Mouse (Mus musculus) liver, postnatal 0 days (tissue): Measurements from ENCODE around the gene Snx8. TPM values are rescaled to one million over a fixed set of nuclear protein-coding genes. Genes with fewer than 3 reads are reported as not detected.

Experiments
- ATAC-seq: fragments of 200-750 bp; cut with Nextera tagmentation; 2 replicates; pipeline ENCODE4 v1.8.0; 2017; ENCODE audit warnings: mild to moderate bottlenecking, moderate library complexity
- DNase-seq: peaks from one replicate; pipeline ENCODE4 v3.0.0-alpha.2; 2016
- H3K27ac ChIP-seq: fragments of 300-500 bp; sonication (generic); 2 replicates; pipeline ENCODE4 v1.5.1; 2014; ENCODE audit warnings: antibody characterized with exemption, moderate library complexity, mild to moderate bottlenecking, low read depth
- H3K27me3 ChIP-seq: fragments of 300-500 bp; sonication (generic); 2 replicates; pipeline ENCODE4 v1.6.1; 2014; ENCODE audit warnings: low read length, control low read depth, mixed read lengths; ENCODE audit not compliant: insufficient read depth
- H3K36me3 ChIP-seq: fragments of 300-500 bp; sonication (generic); replicated peaks from 2 replicates; pipeline ENCODE4 v1.6.1; 2014; ENCODE audit warnings: mild to moderate bottlenecking, control low read depth, low read length, moderate library complexity, mixed read lengths; ENCODE audit not compliant: insufficient read depth
- H3K4me1 ChIP-seq: fragments of 300-500 bp; sonication (generic); 2 replicates; pipeline ENCODE4 v1.6.1; 2014; ENCODE audit warnings: antibody characterized with exemption, mild to moderate bottlenecking, control low read depth; ENCODE audit not compliant: insufficient read depth
- H3K4me2 ChIP-seq: fragments of 300-500 bp; sonication (generic); 2 replicates; pipeline ENCODE4 v1.6.1; 2014; ENCODE audit warnings: low read depth, mild to moderate bottlenecking, low read length, moderate library complexity, mixed read lengths
- H3K4me3 ChIP-seq: fragments of 300-500 bp; sonication (generic); 2 replicates; pipeline ENCODE4 v1.5.1; 2014; ENCODE audit warnings: low read depth, low read length
- H3K9ac ChIP-seq: fragments of 300-500 bp; sonication (generic); replicated peaks from 2 replicates; pipeline ENCODE4 v1.6.1; 2014; ENCODE audit warnings: mild to moderate bottlenecking, moderate library complexity
- H3K9me3 ChIP-seq: fragments of 300-500 bp; sonication (generic); 2 replicates; pipeline ENCODE4 v1.6.1; 2016; ENCODE audit warnings: mild to moderate bottlenecking, control low read depth, low read length, mixed read lengths
- CTCF ChIP-seq: sonication (generic); IDR thresholded peaks from 2 replicates; pipeline ENCODE4 v1.5.1; 2016; ENCODE audit warnings: antibody characterized with exemption, low read depth
- EP300 ChIP-seq: IDR thresholded peaks from 2 replicates; pipeline ENCODE4 v1.6.1; 2016; ENCODE audit warnings: antibody characterized with exemption, low read depth, mild to moderate bottlenecking
- WGBS: fragments of 180-500 bp; shearing (Covaris S2); extraction: QIAGEN DNeasy Blood & Tissue Kit; methylation state at CpG from one replicate; pipeline ENCODE4 v1.1.7; 2014; ENCODE audit not compliant: insufficient replicate concordance; 5-methylcytosine and 5-hydroxymethylcytosine counted together
- polyA plus RNA-seq: library from polyadenylated mRNA; unstranded; fragments of >200 nt; fragmentation: Nextera tagmentation; extraction: Ambion mirVana; gene quantifications from 2 replicates; pipeline ENCODE4 v1.2.1, GENCODE M21; 2015

Gene Snx8
- polyA plus RNA-seq, 1 experiment from 2014 or later, result 11.4 TPM

DNA sequence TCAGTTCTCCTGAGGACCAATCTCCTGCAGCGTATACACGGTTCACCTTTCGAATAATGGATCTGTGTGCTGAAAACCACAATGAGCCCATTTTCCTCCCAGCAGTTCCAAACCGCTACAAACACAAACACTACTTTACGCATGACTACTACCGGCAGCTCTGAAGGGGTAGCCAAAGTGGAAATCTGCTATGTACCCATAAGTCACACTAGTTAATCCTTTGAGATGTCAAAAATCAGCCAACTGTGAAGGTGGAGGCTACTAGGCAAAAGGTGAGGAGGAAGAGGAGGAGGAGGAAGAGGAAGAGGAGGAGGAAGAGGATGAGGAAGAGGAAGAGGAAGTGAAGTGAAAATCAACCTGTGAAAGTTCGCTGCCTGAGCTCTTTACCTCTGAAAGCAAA lies 1.8 kb downstream of the Snx8 start:
- 72% methylated on average over 7 of the region's 7 CpGs for WGBS
- peak overlapping the region; percentile 84 for H3K4me2 ChIP-seq
- H3K36me3 ChIP-seq, result no peaks in the 10 kb centered on the region
- H3K4me1 ChIP-seq, result peaks cover 35% of the 10 kb centered on the region
- H3K9me3 ChIP-seq, result no peaks in the 10 kb centered on the region
- H3K4me3 ChIP-seq, result no peak overlapping the region
- no peak overlapping the region for H3K27ac ChIP-seq
- TF ChIP-seq CTCF (no peak), EP300 (no peak)
- no peaks in the 10 kb centered on the region for H3K27me3 ChIP-seq
- ATAC-seq (no peak), DNase-seq (no peak)
- 0 out of 2 replicates have a peak overlapping the region, but pooled peaks have one; percentile 11 for H3K9ac ChIP-seq

DNA sequence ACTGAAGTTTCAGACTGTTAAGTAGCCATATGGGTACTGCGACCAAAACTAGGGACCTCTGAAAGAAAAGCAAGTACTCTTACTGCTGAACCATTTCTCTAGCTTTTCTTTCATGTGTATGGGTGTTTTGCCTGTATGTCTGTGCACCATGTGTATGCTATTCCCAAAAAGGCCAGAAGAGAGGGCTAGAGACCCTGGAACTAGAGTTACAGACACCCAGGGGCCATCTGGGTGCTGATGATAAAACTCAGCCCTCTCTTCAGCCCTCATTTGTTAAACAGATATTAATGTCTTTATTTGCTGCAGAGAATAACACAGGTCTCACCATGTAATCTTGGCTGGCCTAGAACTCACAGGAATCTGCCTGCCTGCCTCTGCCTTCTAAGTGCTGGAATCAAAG lies 4.6 kb downstream of the Snx8 start:
- no peak overlapping the region for H3K4me3 ChIP-seq
- no peak overlapping the region for H3K4me2 ChIP-seq
- H3K27me3 ChIP-seq, result no peaks in the 10 kb centered on the region
- H3K4me1 ChIP-seq, result peaks cover 37% of the 10 kb centered on the region
- no peaks in the 10 kb centered on the region for H3K9me3 ChIP-seq
- no peaks in the 10 kb centered on the region for H3K36me3 ChIP-seq
- ATAC-seq, result no peak
- 78% methylated on average over 1 of the region's 1 CpGs for WGBS
- DNase-seq, result no peak
- TF ChIP-seq EP300 (no peak), CTCF (peak; percentile 28)
- H3K9ac ChIP-seq, result no peak overlapping the region
- H3K27ac ChIP-seq, result no peak overlapping the region

DNA sequence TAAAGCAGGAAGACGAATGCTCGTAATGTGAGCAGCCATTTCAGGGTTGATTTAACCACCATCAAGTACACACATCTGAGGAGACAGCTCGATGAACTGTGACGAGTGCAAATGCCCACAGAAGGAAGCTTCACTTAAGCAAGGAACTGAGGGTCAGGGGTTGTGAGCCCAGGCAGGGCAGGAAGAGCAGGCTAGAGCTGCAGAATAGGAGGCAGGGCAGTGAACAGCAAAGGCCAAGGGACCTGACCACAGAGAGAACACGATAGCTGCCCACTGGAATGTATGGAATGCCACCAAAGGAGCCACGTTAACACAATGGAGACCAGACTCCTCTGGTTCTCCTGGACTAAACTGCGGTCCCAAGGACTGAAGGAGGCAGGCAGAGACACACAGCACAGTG lies 5.5 kb downstream of the Snx8 start:
- H3K9ac ChIP-seq, result no peak overlapping the region; the same call in 1 of the 2 replicates
- no peak overlapping the region for H3K4me2 ChIP-seq
- H3K4me1 ChIP-seq, result peaks cover 39% of the 10 kb centered on the region
- TF ChIP-seq EP300, result no peak
- no peak for TF ChIP-seq CTCF
- H3K27ac ChIP-seq, result peak overlapping the region; percentile 44; the same call in 1 of the 2 replicates
- no peak for DNase-seq
- no peaks in the 10 kb centered on the region for H3K9me3 ChIP-seq
- ATAC-seq, result no peak; the same call in 1 of the 2 replicates
- H3K36me3 ChIP-seq, result no peaks in the 10 kb centered on the region
- no peak overlapping the region for H3K4me3 ChIP-seq
- no peaks in the 10 kb centered on the region for H3K27me3 ChIP-seq
- WGBS, result 36% methylated on average over 7 of the region's 7 CpGs

DNA sequence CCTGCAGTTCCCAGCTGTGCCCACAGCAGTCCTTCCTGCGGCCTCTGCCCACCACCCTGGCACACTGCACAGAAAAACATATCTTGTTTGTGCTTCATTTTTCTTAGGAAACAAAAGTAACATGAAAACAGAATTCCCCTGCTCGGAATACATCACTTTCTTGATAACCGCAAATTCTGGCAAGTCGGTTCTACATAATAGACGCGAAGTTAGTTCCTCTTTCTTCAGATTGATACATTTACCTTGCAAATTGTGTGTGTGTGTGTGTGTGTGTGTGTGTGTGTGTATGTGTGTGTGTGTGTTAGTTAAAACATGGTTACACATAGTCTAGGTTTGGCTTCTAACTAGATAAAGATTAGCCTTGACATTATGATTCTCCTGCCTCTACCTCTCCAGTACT lies 6.4 kb downstream of the Snx8 start:
- 42% methylated on average over 6 of the region's 6 CpGs for WGBS
- no peaks in the 10 kb centered on the region for H3K9me3 ChIP-seq
- H3K9ac ChIP-seq, result no peak overlapping the region
- no peak overlapping the region for H3K4me2 ChIP-seq
- H3K27ac ChIP-seq, result peak overlapping the region; percentile 44; the same call in 1 of the 2 replicates
- DNase-seq (no peak), ATAC-seq (no peak)
- H3K4me3 ChIP-seq, result no peak overlapping the region
- TF ChIP-seq CTCF (no peak), EP300 (no peak)
- peaks cover 38% of the 10 kb centered on the region for H3K4me1 ChIP-seq
- H3K36me3 ChIP-seq, result no peaks in the 10 kb centered on the region
- no peaks in the 10 kb centered on the region for H3K27me3 ChIP-seq

DNA sequence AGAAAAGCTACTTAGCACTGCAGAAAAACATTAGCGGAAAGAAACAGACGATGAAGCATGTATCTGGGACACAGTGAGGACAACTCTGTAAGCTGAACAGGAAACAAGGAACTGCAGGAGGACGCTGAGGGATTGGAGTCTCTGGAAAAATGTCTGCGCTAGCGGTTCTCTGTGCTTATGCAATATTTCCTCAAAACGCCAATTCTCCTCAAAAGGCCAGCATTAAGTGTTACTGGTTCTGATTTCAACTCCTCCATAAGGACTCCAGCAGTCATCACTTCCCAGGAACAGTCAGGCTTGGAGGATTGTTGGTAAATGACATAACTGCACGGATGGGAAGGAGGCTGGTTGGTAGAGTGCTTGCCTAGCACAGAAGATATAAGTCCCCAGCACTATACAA lies 7.9 kb downstream of the Snx8 start:
- H3K27me3 ChIP-seq, result no peaks in the 10 kb centered on the region
- H3K27ac ChIP-seq, result peak overlapping the region; percentile 39; the same call in 1 of the 2 replicates
- H3K9me3 ChIP-seq, result no peaks in the 10 kb centered on the region
- WGBS, result 68% methylated on average over 7 of the region's 7 CpGs
- ATAC-seq (no peak), DNase-seq (no peak)
- no peak for TF ChIP-seq EP300
- TF ChIP-seq CTCF, result no peak
- H3K4me1 ChIP-seq, result peaks cover 33% of the 10 kb centered on the region
- no peaks in the 10 kb centered on the region for H3K36me3 ChIP-seq
- H3K4me2 ChIP-seq, result no peak overlapping the region
- H3K4me3 ChIP-seq, result no peak overlapping the region
- no peak overlapping the region for H3K9ac ChIP-seq

GRCm38 (mm10) chr5:140379299-140379698 lies 9.8 kb downstream of the Snx8 start:
- H3K27ac ChIP-seq, result no peak overlapping the region
- TF ChIP-seq EP300, result no peak
- TF ChIP-seq CTCF, result no peak
- no peak overlapping the region for H3K4me3 ChIP-seq
- H3K9ac ChIP-seq, result no peak overlapping the region
- H3K4me1 ChIP-seq, result peaks cover 39% of the 10 kb centered on the region
- H3K4me2 ChIP-seq, result no peak overlapping the region
- H3K9me3 ChIP-seq, result no peaks in the 10 kb centered on the region
- no peaks in the 10 kb centered on the region for H3K36me3 ChIP-seq
- H3K27me3 ChIP-seq, result no peaks in the 10 kb centered on the region
- DNase-seq (no peak), ATAC-seq (no peak)
- WGBS, result 36% methylated on average over 6 of the region's 6 CpGs
